Mouse (Mus musculus): Measurements from ENCODE around the gene Manbal. TPM values are rescaled to one million over a fixed set of nuclear protein-coding genes. Genes with fewer than 3 reads are reported as not detected.

The Manbal gene
- polyA plus RNA-seq, 1 experiment = 80.2 TPM

GRCm38 (mm10) chr2:157341554-157342270 lies 25.7 kb upstream of the Manbal start:
- no peak for TF ChIP-seq POLR2A (IDR thresholded peaks at IDR 0.05; ENCODE audit: borderline replicate concordance, extremely low read depth, insufficient read depth, insufficient read length, poor library complexity, severe bottlenecking)
- TF ChIP-seq CTCF (IDR thresholded peaks at IDR 0.05; ENCODE audit: borderline replicate concordance, extremely low read depth, insufficient read depth, insufficient read length) = peak; percentile 97
- DNase-seq (ENCODE audit: low read depth) = peak; percentile 96

GRCm38 (mm10) chr2:157342328-157342926 lies 25.0 kb upstream of the Manbal start:
- TF ChIP-seq POLR2A (IDR thresholded peaks at IDR 0.05; ENCODE audit: borderline replicate concordance, extremely low read depth, insufficient read depth, insufficient read length, poor library complexity, severe bottlenecking) (no peak), CTCF (IDR thresholded peaks at IDR 0.05; ENCODE audit: borderline replicate concordance, extremely low read depth, insufficient read depth, insufficient read length) (no peak)
- DNase-seq (ENCODE audit: low read depth) = peak; percentile 58

GRCm38 (mm10) chr2:157343337-157343736 lies 24.1 kb upstream of the Manbal start:
- TF ChIP-seq POLR2A (IDR thresholded peaks at IDR 0.05; ENCODE audit: borderline replicate concordance, extremely low read depth, insufficient read depth, insufficient read length, poor library complexity, severe bottlenecking) = no peak
- no peak for TF ChIP-seq CTCF (IDR thresholded peaks at IDR 0.05; ENCODE audit: borderline replicate concordance, extremely low read depth, insufficient read depth, insufficient read length)
- no peak for DNase-seq (ENCODE audit: low read depth)

- TF ChIP-seq POLR2A (IDR thresholded peaks at IDR 0.05; ENCODE audit: borderline replicate concordance, extremely low read depth, insufficient read depth, insufficient read length, poor library complexity, severe bottlenecking) (no peak), CTCF (IDR thresholded peaks at IDR 0.05; ENCODE audit: borderline replicate concordance, extremely low read depth, insufficient read depth, insufficient read length) (no peak)
- DNase-seq (ENCODE audit: low read depth) = peak; percentile 94
Measured at GRCm38 (mm10) chr2:157347361-157348159, 19.8 kb upstream of the Manbal start, which contains the start of gene Ghrh. Gene Ghrh, minus strand, starts transcription at chr2:157347506.

GRCm38 (mm10) chr2:157349121-157349778 lies 18.1 kb upstream of the Manbal start:
- no peak for TF ChIP-seq CTCF (IDR thresholded peaks at IDR 0.05; ENCODE audit: borderline replicate concordance, extremely low read depth, insufficient read depth, insufficient read length)
- TF ChIP-seq POLR2A (IDR thresholded peaks at IDR 0.05; ENCODE audit: borderline replicate concordance, extremely low read depth, insufficient read depth, insufficient read length, poor library complexity, severe bottlenecking) = no peak
- peak; percentile 92 for DNase-seq (ENCODE audit: low read depth)

- DNase-seq (ENCODE audit: low read depth) = no peak
- TF ChIP-seq POLR2A (IDR thresholded peaks at IDR 0.05; ENCODE audit: borderline replicate concordance, extremely low read depth, insufficient read depth, insufficient read length, poor library complexity, severe bottlenecking) = no peak
- TF ChIP-seq CTCF (IDR thresholded peaks at IDR 0.05; ENCODE audit: borderline replicate concordance, extremely low read depth, insufficient read depth, insufficient read length) = no peak
Measured at GRCm38 (mm10) chr2:157353183-157353582, 14.2 kb upstream of the Manbal start.

GRCm38 (mm10) chr2:157354106-157354505 lies 13.3 kb upstream of the Manbal start:
- DNase-seq (ENCODE audit: low read depth) = peak; percentile 58
- TF ChIP-seq CTCF (IDR thresholded peaks at IDR 0.05; ENCODE audit: borderline replicate concordance, extremely low read depth, insufficient read depth, insufficient read length) (no peak), POLR2A (IDR thresholded peaks at IDR 0.05; ENCODE audit: borderline replicate concordance, extremely low read depth, insufficient read depth, insufficient read length, poor library complexity, severe bottlenecking) (no peak)

- DNase-seq (ENCODE audit: low read depth) = no peak
- TF ChIP-seq POLR2A (IDR thresholded peaks at IDR 0.05; ENCODE audit: borderline replicate concordance, extremely low read depth, insufficient read depth, insufficient read length, poor library complexity, severe bottlenecking) = no peak
- TF ChIP-seq CTCF (IDR thresholded peaks at IDR 0.05; ENCODE audit: borderline replicate concordance, extremely low read depth, insufficient read depth, insufficient read length) = no peak
Measured at GRCm38 (mm10) chr2:157360028-157360427, 7.4 kb upstream of the Manbal start.

- no peak for TF ChIP-seq POLR2A (IDR thresholded peaks at IDR 0.05; ENCODE audit: borderline replicate concordance, extremely low read depth, insufficient read depth, insufficient read length, poor library complexity, severe bottlenecking)
- no peak for TF ChIP-seq CTCF (IDR thresholded peaks at IDR 0.05; ENCODE audit: borderline replicate concordance, extremely low read depth, insufficient read depth, insufficient read length)
- no peak for DNase-seq (ENCODE audit: low read depth)
Measured at GRCm38 (mm10) chr2:157363031-157363430, 4.4 kb upstream of the Manbal start.

- TF ChIP-seq POLR2A (IDR thresholded peaks at IDR 0.05; ENCODE audit: borderline replicate concordance, extremely low read depth, insufficient read depth, insufficient read length, poor library complexity, severe bottlenecking) (no peak), CTCF (IDR thresholded peaks at IDR 0.05; ENCODE audit: borderline replicate concordance, extremely low read depth, insufficient read depth, insufficient read length) (no peak)
Measured at GRCm38 (mm10) chr2:157366762-157367161, 632 bp upstream of the Manbal start.

GRCm38 (mm10) chr2:157367991-157368390 lies 597 bp downstream of the Manbal start:
- no peak for DNase-seq (ENCODE audit: low read depth)

More at GRCm38 (mm10) chr2:157366762-157367161, 632 bp upstream of the Manbal start:
- DNase-seq (ENCODE audit: low read depth) = no peak

More at GRCm38 (mm10) chr2:157367991-157368390, 597 bp downstream of the Manbal start:
- TF ChIP-seq CTCF (IDR thresholded peaks at IDR 0.05; ENCODE audit: borderline replicate concordance, extremely low read depth, insufficient read depth, insufficient read length) (no peak), POLR2A (IDR thresholded peaks at IDR 0.05; ENCODE audit: borderline replicate concordance, extremely low read depth, insufficient read depth, insufficient read length, poor library complexity, severe bottlenecking) (no peak)

All from brain, embryonic 14.5 days (tissue).